Mouse (Mus musculus): Measurements from ENCODE around the gene P3h4. TPM values are rescaled to one million over a fixed set of nuclear protein-coding genes. Genes with fewer than 3 reads are reported as not detected.

The P3h4 gene
- total RNA-seq, 2 experiments from 2014 or later = 9.2 to 9.8 TPM

- no peak for DNase-seq (ENCODE audit: extremely low spot score in 1 of 2, low spot score in 1 of 2)
Measured at GRCm38 (mm10) chr11:100408835-100409462, 5.7 kb downstream of the P3h4 start.

GRCm38 (mm10) chr11:100408076-100408834, 6.4 kb downstream of the P3h4 start:
- peak; percentile 45 to 72 for DNase-seq (ENCODE audit: extremely low spot score in 1 of 2, low spot score in 1 of 2)

GRCm38 (mm10) chr11:100406995-100407705, 7.5 kb downstream of the P3h4 start:
- no peak for DNase-seq (ENCODE audit: extremely low spot score in 1 of 2, low spot score in 1 of 2)

GRCm38 (mm10) chr11:100406273-100406672, 8.4 kb downstream of the P3h4 start:
- no peak for DNase-seq (ENCODE audit: extremely low spot score in 1 of 2, low spot score in 1 of 2)

GRCm38 (mm10) chr11:100404456-100405074, 10.1 kb downstream of the P3h4 start:
- no peak for DNase-seq (ENCODE audit: extremely low spot score in 1 of 2, low spot score in 1 of 2)

- DNase-seq (ENCODE audit: extremely low spot score in 1 of 2, low spot score in 1 of 2) = no peak
Measured at GRCm38 (mm10) chr11:100403445-100404134, 11.0 kb downstream of the P3h4 start.

GRCm38 (mm10) chr11:100402682-100403081, 12.0 kb downstream of the P3h4 start:
- no peak for DNase-seq (ENCODE audit: extremely low spot score in 1 of 2, low spot score in 1 of 2)

GRCm38 (mm10) chr11:100402240-100402639, 12.4 kb downstream of the P3h4 start:
- DNase-seq (ENCODE audit: extremely low spot score in 1 of 2, low spot score in 1 of 2) = no peak

GRCm38 (mm10) chr11:100400842-100401241, 13.8 kb downstream of the P3h4 start:
- DNase-seq (ENCODE audit: extremely low spot score in 1 of 2, low spot score in 1 of 2) = no peak

- DNase-seq (ENCODE audit: extremely low spot score in 1 of 2, low spot score in 1 of 2) = no peak
Measured at GRCm38 (mm10) chr11:100399727-100400538, 14.7 kb downstream of the P3h4 start.

- no peak for DNase-seq (ENCODE audit: extremely low spot score in 1 of 2, low spot score in 1 of 2)
Measured at GRCm38 (mm10) chr11:100399320-100399719, 15.3 kb downstream of the P3h4 start.

- DNase-seq (ENCODE audit: extremely low spot score in 1 of 2, low spot score in 1 of 2) = no peak
Measured at GRCm38 (mm10) chr11:100398517-100398916, 16.1 kb downstream of the P3h4 start.

- peak; percentile 97 for DNase-seq (ENCODE audit: extremely low spot score in 1 of 2, low spot score in 1 of 2)
Measured at GRCm38 (mm10) chr11:100397600-100398389, 16.8 kb downstream of the P3h4 start, which contains the start of gene Jup. Gene Jup, minus strand, starts transcription at chr11:100397763.

GRCm38 (mm10) chr11:100396886-100397599, 17.6 kb downstream of the P3h4 start:
- no peak for DNase-seq (ENCODE audit: extremely low spot score in 1 of 2, low spot score in 1 of 2)

- DNase-seq (ENCODE audit: extremely low spot score in 1 of 2, low spot score in 1 of 2) = no peak
Measured at GRCm38 (mm10) chr11:100395861-100396631, 18.6 kb downstream of the P3h4 start.

- DNase-seq (ENCODE audit: extremely low spot score in 1 of 2, low spot score in 1 of 2) = no peak
Measured at GRCm38 (mm10) chr11:100395200-100395599, 19.4 kb downstream of the P3h4 start.

GRCm38 (mm10) chr11:100394353-100395074, 20.1 kb downstream of the P3h4 start:
- DNase-seq (ENCODE audit: extremely low spot score in 1 of 2, low spot score in 1 of 2) = no peak
